Mouse (Mus musculus) left cerebral cortex, adult 11 months (tissue): ENCODE measurements around the gene Agbl3.

ENCODE experiments used
- DNase-seq: peaks from one replicate; pipeline ENCODE4 v3.0.0; 2022; ENCODE audit warnings: low spot score

The Agbl3 gene

DNA sequence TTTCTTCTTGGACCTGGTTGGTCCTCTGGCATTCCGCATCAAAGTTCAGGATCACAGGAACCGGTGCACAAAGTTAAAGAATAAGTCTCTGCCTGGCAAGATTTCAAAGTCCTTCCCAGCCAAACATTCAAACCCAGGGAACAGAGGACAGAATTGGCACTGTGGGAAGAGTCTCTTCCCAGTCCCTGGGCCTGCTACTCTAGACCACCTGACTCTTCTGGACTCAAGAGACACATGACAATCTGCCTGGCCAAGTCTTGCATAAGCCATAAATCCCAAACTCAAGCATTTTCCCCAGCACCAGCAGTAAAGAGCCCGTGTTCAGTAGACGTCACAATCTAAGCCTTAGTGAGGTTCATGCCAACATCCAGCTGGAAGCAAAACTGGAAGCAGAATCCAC is 126.4 kb downstream of the Agbl3 start:
- DNase-seq = no peak

DNA sequence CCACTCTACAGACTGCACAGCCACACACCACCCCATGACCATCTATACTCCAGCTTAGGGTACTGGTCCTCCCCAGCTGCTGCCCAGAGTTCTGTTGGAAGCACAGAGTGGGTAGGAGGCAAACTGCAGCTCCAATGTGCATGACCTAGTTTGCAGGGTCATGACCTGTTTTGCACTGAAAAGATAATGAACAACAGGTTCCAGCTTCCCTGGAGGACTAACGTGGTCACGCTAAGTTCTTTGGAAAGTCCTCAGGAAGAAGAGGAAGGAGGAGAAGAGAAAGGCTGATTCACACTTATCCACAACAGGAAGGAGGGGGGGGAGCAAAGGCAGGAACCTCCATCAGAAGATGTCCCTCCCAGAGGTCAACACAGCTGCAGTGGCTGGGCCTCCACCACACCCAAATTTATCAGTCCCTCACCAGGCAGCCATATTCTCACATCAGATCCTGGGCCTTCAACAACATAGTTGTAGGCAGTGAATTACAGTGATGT is 126.9 kb downstream of the Agbl3 start:
- no peak for DNase-seq

DNA sequence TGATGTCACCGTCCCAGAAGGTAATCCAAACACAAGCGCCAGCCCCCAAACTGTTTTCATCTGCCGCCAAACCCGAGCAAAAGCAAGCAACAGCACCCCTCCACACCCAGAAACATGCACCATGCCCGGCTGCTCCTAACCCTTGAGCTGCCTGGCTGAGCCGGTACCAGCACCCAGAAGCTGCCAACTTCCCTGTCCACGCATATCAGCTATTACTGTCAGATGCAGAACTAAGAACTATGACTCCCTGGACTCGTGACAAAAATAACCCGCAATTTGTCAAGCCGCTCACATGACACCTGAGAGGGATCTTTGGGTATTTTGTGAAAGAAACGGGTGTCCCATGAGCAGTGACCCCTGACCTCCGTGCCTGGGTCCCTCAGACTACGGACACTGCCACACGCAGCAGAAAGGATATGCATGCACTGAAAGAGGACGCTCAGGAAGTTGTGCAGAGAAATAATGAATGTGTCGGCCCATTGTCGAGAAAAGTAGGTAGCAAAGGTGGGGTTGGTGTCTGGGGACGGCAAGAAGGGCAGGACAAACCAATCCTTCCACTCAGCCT is 127.5 kb downstream of the Agbl3 start:
- DNase-seq = no peak
